Mouse (Mus musculus) bone marrow macrophage, adult 2 months (primary cell): Measurements from ENCODE around the gene Nfe2.

Source experiments
- CTCF ChIP-seq: IDR thresholded peaks from 2 replicates; pipeline ENCODE4 v1.5.1; 2012; ENCODE audit warnings: low read depth, mild to moderate bottlenecking, low read length, moderate library complexity
- POLR2A ChIP-seq: IDR thresholded peaks from 2 replicates; pipeline ENCODE4 v1.6.1; 2012; ENCODE audit warnings: mild to moderate bottlenecking, low read depth, low read length, borderline replicate concordance

DNA sequence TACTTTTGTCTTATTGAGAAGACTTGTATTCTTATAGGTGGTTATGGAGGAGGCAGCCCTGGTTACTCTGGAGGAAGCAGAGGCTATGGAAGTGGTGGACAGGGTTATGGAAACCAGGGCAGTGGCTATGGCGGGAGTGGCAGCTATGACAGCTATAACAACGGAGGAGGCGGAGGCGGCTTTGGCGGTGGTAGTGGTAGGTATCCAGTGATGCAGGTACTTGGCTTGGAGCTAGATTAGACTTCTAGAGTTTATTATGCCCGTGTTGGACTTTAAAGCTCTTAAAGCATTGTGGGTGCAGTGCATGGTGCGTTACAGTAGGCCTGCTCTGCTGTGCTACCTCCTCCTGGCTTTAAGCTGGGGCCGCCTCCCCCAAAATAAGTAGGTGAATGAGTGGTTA, 15.3 kb downstream of the Nfe2 start:
- TF ChIP-seq POLR2A (no peak), CTCF (no peak)
